Mouse (Mus musculus): ENCODE data around the gene Rps27l. TPM values are rescaled to one million over a fixed set of nuclear protein-coding genes. Genes with fewer than 3 reads are reported as not detected.
"Not testable (repeated sequence)": the region's sequence is repeated elsewhere in the genome, so short reads cannot be mapped to it uniquely, and the experiment has no call there.

Rps27l gene
- polyA plus RNA-seq, 1 experiment from 2014 or later: 1,028 TPM

DNA sequence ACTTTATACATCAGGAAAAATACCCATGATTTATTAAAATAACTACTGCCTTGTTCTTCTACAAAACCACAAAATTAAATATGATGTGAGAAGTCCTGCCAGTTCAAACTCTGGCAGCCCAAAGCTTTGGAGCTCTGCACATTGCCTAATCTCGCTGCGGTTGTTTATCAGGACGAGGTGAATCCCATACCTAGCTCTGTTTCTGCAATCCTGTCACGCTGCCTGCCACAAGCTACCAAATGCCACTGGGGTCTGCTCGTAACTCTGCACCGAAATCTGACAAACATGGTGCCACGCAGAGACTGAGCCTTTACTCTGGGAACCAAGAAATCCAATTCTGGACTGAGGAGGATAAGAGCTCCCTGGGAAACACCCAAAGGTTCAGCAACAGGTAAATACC lies 36.0 kb upstream of the Rps27l start:
- WGBS: 56% methylated on average over 7 of the region's 7 CpGs
- peak overlapping the region; percentile 18; the same call in 1 of the 2 replicates for H3K4me2 ChIP-seq
- H3K27me3 ChIP-seq (replicated peaks; ENCODE audit: control insufficient read depth, insufficient read depth, low read length): no peaks in the 10 kb centered on the region
- H3K4me3 ChIP-seq (ENCODE audit: low read depth, low read length): no peak overlapping the region
- peaks cover 55% of the 10 kb centered on the region for H3K4me1 ChIP-seq (replicated peaks; ENCODE audit: control insufficient read depth, insufficient read depth, low read length)
- H3K9ac ChIP-seq (ENCODE audit: low read depth, low read length): no peak overlapping the region
- ATAC-seq (replicated peaks; ENCODE audit: low FRiP score) (no peak), DNase-seq (ENCODE audit: low spot score) (no peak)
- no peak overlapping the region for H3K27ac ChIP-seq (ENCODE audit: low read depth, low read length)
- H3K36me3 ChIP-seq (ENCODE audit: control insufficient read depth, insufficient read depth, low read length): peaks cover 4% of the 10 kb centered on the region
- H3K9me3 ChIP-seq (ENCODE audit: control insufficient read depth, low read length): no peaks in the 10 kb centered on the region

GRCm38 (mm10) chr9:66910677-66911076 lies 35.2 kb upstream of the Rps27l start:
- WGBS: 70% methylated on average over 5 of the region's 5 CpGs
- H3K9me3 ChIP-seq (ENCODE audit: control insufficient read depth, low read length): no peaks in the 10 kb centered on the region
- DNase-seq (ENCODE audit: low spot score) (no peak), ATAC-seq (replicated peaks; ENCODE audit: low FRiP score) (no peak)
- H3K4me2 ChIP-seq: no peak overlapping the region
- H3K4me1 ChIP-seq (replicated peaks; ENCODE audit: control insufficient read depth, insufficient read depth, low read length): peaks cover 62% of the 10 kb centered on the region
- no peak overlapping the region for H3K4me3 ChIP-seq (ENCODE audit: low read depth, low read length)
- H3K9ac ChIP-seq (ENCODE audit: low read depth, low read length): no peak overlapping the region
- H3K36me3 ChIP-seq (ENCODE audit: control insufficient read depth, insufficient read depth, low read length): peaks cover 4% of the 10 kb centered on the region
- H3K27ac ChIP-seq (ENCODE audit: low read depth, low read length): no peak overlapping the region
- H3K27me3 ChIP-seq (replicated peaks; ENCODE audit: control insufficient read depth, insufficient read depth, low read length): no peaks in the 10 kb centered on the region

- no peak for DNase-seq (ENCODE audit: low spot score)
Observed at GRCm38 (mm10) chr9:66912304-66912703, 33.6 kb upstream of the Rps27l start.

GRCm38 (mm10) chr9:66913254-66913934 lies 32.5 kb upstream of the Rps27l start:
- H3K4me3 ChIP-seq (ENCODE audit: low read depth, low read length); H3K27me3 ChIP-seq (replicated peaks; ENCODE audit: control insufficient read depth, insufficient read depth, low read length); H3K9me3 ChIP-seq (ENCODE audit: control insufficient read depth, low read length); ATAC-seq (replicated peaks; ENCODE audit: low FRiP score); DNase-seq (ENCODE audit: low spot score); H3K9ac ChIP-seq (ENCODE audit: low read depth, low read length); H3K36me3 ChIP-seq (ENCODE audit: control insufficient read depth, insufficient read depth, low read length): not testable (repeated sequence)
- Histone ChIP-seq H3K4me2 (peak overlapping the region; percentile 42), H3K27ac (ENCODE audit: low read depth, low read length) (peak overlapping the region; percentile 90), H3K4me1 (replicated peaks; ENCODE audit: control insufficient read depth, insufficient read depth, low read length) (peaks cover 76% of the 10 kb centered on the region)
- 57% methylated on average over 5 of the region's 5 CpGs for WGBS

More at GRCm38 (mm10) chr9:66912304-66912703, 33.6 kb upstream of the Rps27l start:
- Histone ChIP-seq H3K4me2 (no peak overlapping the region), H3K4me1 (replicated peaks; ENCODE audit: control insufficient read depth, insufficient read depth, low read length) (peaks cover 74% of the 10 kb centered on the region), H3K4me3 (ENCODE audit: low read depth, low read length) (no peak overlapping the region), H3K9me3 (ENCODE audit: control insufficient read depth, low read length) (no peaks in the 10 kb centered on the region), H3K36me3 (ENCODE audit: control insufficient read depth, insufficient read depth, low read length) (peaks cover 4% of the 10 kb centered on the region; the same call in 1 of the 2 replicates), H3K9ac (ENCODE audit: low read depth, low read length) (no peak overlapping the region), H3K27ac (ENCODE audit: low read depth, low read length) (no peak overlapping the region), H3K27me3 (replicated peaks; ENCODE audit: control insufficient read depth, insufficient read depth, low read length) (no peaks in the 10 kb centered on the region)
- ATAC-seq (replicated peaks; ENCODE audit: low FRiP score): no peak

DNA sequence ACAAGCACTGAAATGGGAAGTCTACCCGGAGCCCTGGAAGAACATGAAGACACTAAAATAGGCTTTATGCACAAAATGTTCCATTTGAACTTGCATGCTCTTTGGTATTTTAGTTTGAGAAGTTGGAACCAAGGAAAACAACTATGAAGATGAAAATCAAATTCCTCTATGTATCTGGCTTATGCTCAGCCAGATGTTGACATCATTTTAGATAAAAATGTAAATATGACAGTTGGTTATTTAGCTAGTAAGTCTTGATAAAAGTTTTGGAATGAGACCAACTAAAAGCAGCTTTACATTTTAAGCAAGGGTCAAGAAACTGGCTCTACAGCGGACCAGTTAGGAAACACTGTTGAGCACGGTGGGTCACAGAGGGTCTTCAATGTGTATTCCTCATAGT lies 31.3 kb upstream of the Rps27l start:
- Histone ChIP-seq H3K4me1 (replicated peaks; ENCODE audit: control insufficient read depth, insufficient read depth, low read length) (peaks cover 70% of the 10 kb centered on the region), H3K9me3 (ENCODE audit: control insufficient read depth, low read length) (no peaks in the 10 kb centered on the region), H3K27me3 (replicated peaks; ENCODE audit: control insufficient read depth, insufficient read depth, low read length) (no peaks in the 10 kb centered on the region), H3K27ac (ENCODE audit: low read depth, low read length) (peak overlapping the region; percentile 90), H3K4me2 (peak overlapping the region; percentile 91; the same call in 1 of the 2 replicates), H3K4me3 (ENCODE audit: low read depth, low read length) (no peak overlapping the region), H3K36me3 (ENCODE audit: control insufficient read depth, insufficient read depth, low read length) (peaks cover 4% of the 10 kb centered on the region; the same call in 1 of the 2 replicates), H3K9ac (ENCODE audit: low read depth, low read length) (no peak overlapping the region)
- WGBS: 80% methylated on average over 3 of the region's 3 CpGs
- ATAC-seq (replicated peaks; ENCODE audit: low FRiP score) (no peak), DNase-seq (ENCODE audit: low spot score) (no peak)

DNA sequence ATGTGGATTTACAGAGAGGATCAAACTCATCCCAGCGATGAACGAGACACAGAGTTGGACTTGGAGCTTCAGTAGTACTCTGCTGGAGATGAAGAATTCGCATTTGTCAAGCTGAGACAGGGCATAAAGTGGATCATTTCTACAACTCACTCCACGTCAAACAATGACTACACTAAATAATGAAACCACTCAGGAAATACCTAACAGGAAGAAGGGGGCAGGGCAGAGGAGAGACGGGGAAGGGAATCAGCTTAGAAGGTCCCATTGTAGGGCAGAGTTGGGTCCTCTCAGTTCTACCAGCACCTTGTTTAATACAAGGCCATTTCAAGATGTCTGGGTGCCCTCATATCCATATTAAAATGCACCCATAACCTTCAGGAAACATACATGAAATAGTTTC lies 30.5 kb upstream of the Rps27l start:
- H3K4me3 ChIP-seq (ENCODE audit: low read depth, low read length): 0 out of 2 replicates have a peak overlapping the region, but pooled peaks have one; percentile 3
- peak overlapping the region; percentile 90 for H3K27ac ChIP-seq (ENCODE audit: low read depth, low read length)
- WGBS: 55% methylated on average over 5 of the region's 5 CpGs
- DNase-seq (ENCODE audit: low spot score): no peak
- H3K4me1 ChIP-seq (replicated peaks; ENCODE audit: control insufficient read depth, insufficient read depth, low read length): peaks cover 63% of the 10 kb centered on the region
- no peak for ATAC-seq (replicated peaks; ENCODE audit: low FRiP score)
- H3K36me3 ChIP-seq (ENCODE audit: control insufficient read depth, insufficient read depth, low read length): peaks cover 2% of the 10 kb centered on the region; the same call in 1 of the 2 replicates
- H3K4me2 ChIP-seq: peak overlapping the region; percentile 91
- no peaks in the 10 kb centered on the region for H3K27me3 ChIP-seq (replicated peaks; ENCODE audit: control insufficient read depth, insufficient read depth, low read length)
- H3K9ac ChIP-seq (ENCODE audit: low read depth, low read length): peak overlapping the region; percentile 31; the same call in 1 of the 2 replicates
- H3K9me3 ChIP-seq (ENCODE audit: control insufficient read depth, low read length): no peaks in the 10 kb centered on the region

- Histone ChIP-seq H3K4me1 (replicated peaks; ENCODE audit: control insufficient read depth, insufficient read depth, low read length) (peaks cover 65% of the 10 kb centered on the region), H3K9me3 (ENCODE audit: control insufficient read depth, low read length) (no peaks in the 10 kb centered on the region), H3K27ac (ENCODE audit: low read depth, low read length) (peak overlapping the region; percentile 90), H3K9ac (ENCODE audit: low read depth, low read length) (peak overlapping the region; percentile 58), H3K36me3 (ENCODE audit: control insufficient read depth, insufficient read depth, low read length) (no peaks in the 10 kb centered on the region; the same call in 1 of the 2 replicates), H3K4me2 (peak overlapping the region; percentile 91), H3K4me3 (ENCODE audit: low read depth, low read length) (peak overlapping the region; percentile 96), H3K27me3 (replicated peaks; ENCODE audit: control insufficient read depth, insufficient read depth, low read length) (no peaks in the 10 kb centered on the region)
- peak; percentile 80 for ATAC-seq (replicated peaks; ENCODE audit: low FRiP score)
- DNase-seq (ENCODE audit: low spot score): no peak
- 40% methylated on average over 9 of the region's 9 CpGs for WGBS
Observed at GRCm38 (mm10) chr9:66915869-66916785, 29.8 kb upstream of the Rps27l start.

- Histone ChIP-seq H3K4me3 (ENCODE audit: low read depth, low read length) (peak overlapping the region; percentile 96), H3K27ac (ENCODE audit: low read depth, low read length) (peak overlapping the region; percentile 90)
Observed at GRCm38 (mm10) chr9:66917216-66917891, 28.5 kb upstream of the Rps27l start.

More at GRCm38 (mm10) chr9:66917216-66917891, 28.5 kb upstream of the Rps27l start:
- peak overlapping the region; percentile 91 for H3K4me2 ChIP-seq
- no peak for ATAC-seq (replicated peaks; ENCODE audit: low FRiP score)
- no peak for DNase-seq (ENCODE audit: low spot score)
- H3K9me3 ChIP-seq (ENCODE audit: control insufficient read depth, low read length): no peaks in the 10 kb centered on the region
- no peaks in the 10 kb centered on the region for H3K27me3 ChIP-seq (replicated peaks; ENCODE audit: control insufficient read depth, insufficient read depth, low read length)
- H3K36me3 ChIP-seq (ENCODE audit: control insufficient read depth, insufficient read depth, low read length): no peaks in the 10 kb centered on the region
- peaks cover 56% of the 10 kb centered on the region for H3K4me1 ChIP-seq (replicated peaks; ENCODE audit: control insufficient read depth, insufficient read depth, low read length)
- WGBS: 69% methylated on average over 8 of the region's 8 CpGs
- peak overlapping the region; percentile 58 for H3K9ac ChIP-seq (ENCODE audit: low read depth, low read length)
